Mouse (Mus musculus) embryonic facial prominence, embryonic 13.5 days (tissue): Measurements from ENCODE around the gene Myzap. TPM values are rescaled to one million over a fixed set of nuclear protein-coding genes. Genes with fewer than 3 reads are reported as not detected.
"Not testable (repeated sequence)": the region's sequence is repeated elsewhere in the genome, so short reads cannot be mapped to it uniquely, and the experiment has no call there.

ENCODE experiments used
- ATAC-seq: fragments of 200-750 bp; cut with Nextera tagmentation; 2 replicates; pipeline ENCODE4 v1.8.0; 2017; ENCODE audit warnings: low read depth; ENCODE audit not compliant: insufficient number of reproducible peaks, insufficient read depth, low FRiP score, low TSS enrichment
- H3K27ac ChIP-seq: fragments of 300-500 bp; sonication (generic); 2 replicates; pipeline ENCODE4 v1.5.1; 2015; ENCODE audit warnings: moderate library complexity, mild to moderate bottlenecking, inconsistent platforms
- H3K27me3 ChIP-seq: fragments of 300-500 bp; sonication (generic); 2 replicates; pipeline ENCODE4 v1.6.1; 2015; ENCODE audit warnings: mild to moderate bottlenecking, inconsistent platforms
- H3K36me3 ChIP-seq: fragments of 300-500 bp; sonication (generic); 2 replicates; pipeline ENCODE4 v1.6.1; 2015; ENCODE audit warnings: mild to moderate bottlenecking, inconsistent platforms
- H3K4me1 ChIP-seq: fragments of 300-500 bp; sonication (generic); 2 replicates; pipeline ENCODE4 v1.6.1; 2015; ENCODE audit warnings: inconsistent platforms
- H3K4me2 ChIP-seq: fragments of 300-500 bp; sonication (generic); 2 replicates; pipeline ENCODE4 v1.6.1; 2015; ENCODE audit warnings: moderate library complexity, mild to moderate bottlenecking, inconsistent platforms
- H3K4me3 ChIP-seq: fragments of 300-500 bp; sonication (generic); 2 replicates; pipeline ENCODE4 v1.5.1; 2015; ENCODE audit warnings: mild to moderate bottlenecking, inconsistent platforms
- H3K9ac ChIP-seq: fragments of 300-500 bp; sonication (generic); 2 replicates; pipeline ENCODE4 v1.6.1; 2015; ENCODE audit warnings: mild to moderate bottlenecking, inconsistent platforms
- H3K9me3 ChIP-seq: fragments of 300-500 bp; sonication (generic); 2 replicates; pipeline ENCODE4 v1.6.1; 2016; ENCODE audit warnings: inconsistent platforms
- WGBS: fragments of 180-500 bp; shearing (Covaris S2); methylation state at CpG from one replicate; pipeline ENCODE4 v1.1.7; 2015; ENCODE audit warnings: mixed read lengths; 5-methylcytosine and 5-hydroxymethylcytosine counted together
- polyA plus RNA-seq: library from polyadenylated mRNA; unstranded; fragments of >200 nt; fragmentation: Nextera tagmentation; extraction: Ambion mirVana; gene quantifications from 2 replicates; pipeline ENCODE4 v1.2.1, GENCODE M21; 2015

Myzap gene
- polyA plus RNA-seq, 1 experiment from 2014 or later: 10.0 TPM

GRCm38 (mm10) chr9:71493771-71494170 lies 98.4 kb downstream of the Myzap start:
- Histone ChIP-seq H3K4me1 (peaks cover 17% of the 10 kb centered on the region), H3K4me3 (no peak overlapping the region), H3K9ac (no peak overlapping the region), H3K27me3 (no peaks in the 10 kb centered on the region), H3K9me3 (no peaks in the 10 kb centered on the region), H3K4me2 (no peak overlapping the region), H3K27ac (no peak overlapping the region), H3K36me3 (no peaks in the 10 kb centered on the region)
- WGBS: 68% methylated on average over 5 of the region's 5 CpGs
- no peak for ATAC-seq

GRCm38 (mm10) chr9:71492296-71493025 lies 99.7 kb downstream of the Myzap start:
- 73% methylated on average over 15 of the region's 15 CpGs for WGBS
- no peaks in the 10 kb centered on the region for H3K36me3 ChIP-seq
- H3K9me3 ChIP-seq: no peaks in the 10 kb centered on the region
- no peak overlapping the region for H3K4me2 ChIP-seq
- no peaks in the 10 kb centered on the region for H3K27me3 ChIP-seq
- H3K4me1 ChIP-seq: peaks cover 12% of the 10 kb centered on the region
- ATAC-seq: no peak; the same call in 1 of the 2 replicates
- H3K9ac ChIP-seq: 0 out of 2 replicates have a peak overlapping the region, but pooled peaks have one; percentile 16
- no peak overlapping the region for H3K4me3 ChIP-seq
- H3K27ac ChIP-seq: no peak overlapping the region

- 53% methylated on average over 3 of the region's 3 CpGs for WGBS
- Histone ChIP-seq H3K9ac (no peak overlapping the region), H3K36me3 (no peaks in the 10 kb centered on the region), H3K4me3 (no peak overlapping the region), H3K9me3 (no peaks in the 10 kb centered on the region), H3K27ac (no peak overlapping the region), H3K27me3 (no peaks in the 10 kb centered on the region), H3K4me1 (peaks cover 12% of the 10 kb centered on the region), H3K4me2 (no peak overlapping the region)
- ATAC-seq: no peak
Observed at GRCm38 (mm10) chr9:71490076-71490475, 102.1 kb downstream of the Myzap start.

GRCm38 (mm10) chr9:71486127-71486526 lies 106.0 kb downstream of the Myzap start:
- peak overlapping the region; percentile 95 for H3K27ac ChIP-seq
- peak overlapping the region; percentile 100 for H3K9ac ChIP-seq
- peak overlapping the region; percentile 81 for H3K4me2 ChIP-seq
- peaks cover 14% of the 10 kb centered on the region for H3K4me1 ChIP-seq
- WGBS: 44% methylated on average over 7 of the region's 7 CpGs
- H3K27me3 ChIP-seq: no peaks in the 10 kb centered on the region
- peak overlapping the region; percentile 97 for H3K4me3 ChIP-seq
- H3K9me3 ChIP-seq: no peaks in the 10 kb centered on the region
- no peak for ATAC-seq
- H3K36me3 ChIP-seq: peaks cover 25% of the 10 kb centered on the region

GRCm38 (mm10) chr9:71485475-71486094 lies 106.6 kb downstream of the Myzap start, which contains the start of gene Polr2m:
TSS of gene Polr2m (minus strand) at chr9:71485935.
- Histone ChIP-seq H3K4me1 (peaks cover 14% of the 10 kb centered on the region), H3K27ac (peak within 1 kb of the TSS; percentile 95), H3K9me3 (no peaks in the 10 kb centered on the region), H3K9ac (peak within 1 kb of the TSS; percentile 100), H3K27me3 (no peaks in the 10 kb centered on the region), H3K36me3 (peaks cover 30% of the 10 kb centered on the region), H3K4me3 (peak within 1 kb of the TSS; percentile 97), H3K4me2 (peak within 1 kb of the TSS; percentile 81)
- WGBS: under 1% methylated on average over 70 of the region's 70 CpGs
- ATAC-seq: peak; percentile 94

- no peak for ATAC-seq
- Histone ChIP-seq H3K27ac (peak overlapping the region; percentile 95), H3K36me3 (peaks cover 36% of the 10 kb centered on the region), H3K4me3 (peak overlapping the region; percentile 97), H3K27me3 (no peaks in the 10 kb centered on the region), H3K4me1 (peaks cover 14% of the 10 kb centered on the region), H3K9me3 (no peaks in the 10 kb centered on the region), H3K4me2 (peak overlapping the region; percentile 81), H3K9ac (peak overlapping the region; percentile 100)
- WGBS: under 1% methylated on average over 14 of the region's 14 CpGs
Observed at GRCm38 (mm10) chr9:71484871-71485474, 107.2 kb downstream of the Myzap start.

GRCm38 (mm10) chr9:71483872-71484271 lies 108.3 kb downstream of the Myzap start:
- not testable (repeated sequence) for H3K9ac ChIP-seq, H3K27me3 ChIP-seq, ATAC-seq, H3K9me3 ChIP-seq, H3K27ac ChIP-seq
- H3K4me1 ChIP-seq: peaks cover 14% of the 10 kb centered on the region
- H3K36me3 ChIP-seq: peaks cover 47% of the 10 kb centered on the region
- peak overlapping the region; percentile 97 for H3K4me3 ChIP-seq
- 87% methylated on average over 7 of the region's 7 CpGs for WGBS
- peak overlapping the region; percentile 81 for H3K4me2 ChIP-seq

GRCm38 (mm10) chr9:71480305-71480704 lies 111.9 kb downstream of the Myzap start:
- Histone ChIP-seq H3K4me3 (no peak overlapping the region), H3K4me1 (peaks cover 12% of the 10 kb centered on the region), H3K27ac (no peak overlapping the region), H3K9ac (no peak overlapping the region), H3K36me3 (peaks cover 79% of the 10 kb centered on the region), H3K9me3 (no peaks in the 10 kb centered on the region), H3K27me3 (no peaks in the 10 kb centered on the region), H3K4me2 (no peak overlapping the region)
- WGBS: 91% methylated on average over 2 of the region's 2 CpGs
- ATAC-seq: no peak

- no peak for ATAC-seq
- 94% methylated on average over 9 of the region's 9 CpGs for WGBS
- H3K36me3 ChIP-seq: peaks cover 87% of the 10 kb centered on the region
- H3K4me2 ChIP-seq: no peak overlapping the region
- H3K9me3 ChIP-seq: no peaks in the 10 kb centered on the region
- H3K4me1 ChIP-seq: peaks cover 10% of the 10 kb centered on the region
- no peaks in the 10 kb centered on the region for H3K27me3 ChIP-seq
- no peak overlapping the region for H3K9ac ChIP-seq
- H3K4me3 ChIP-seq: no peak overlapping the region
- H3K27ac ChIP-seq: no peak overlapping the region
Observed at GRCm38 (mm10) chr9:71479413-71479812, 112.7 kb downstream of the Myzap start.

- WGBS: 92% methylated on average over 7 of the region's 7 CpGs
- H3K9me3 ChIP-seq: no peaks in the 10 kb centered on the region
- ATAC-seq: no peak
- H3K9ac ChIP-seq: no peak overlapping the region
- H3K4me2 ChIP-seq: no peak overlapping the region
- H3K27me3 ChIP-seq: no peaks in the 10 kb centered on the region
- H3K4me1 ChIP-seq: peaks cover 6% of the 10 kb centered on the region
- H3K36me3 ChIP-seq: peaks cover 91% of the 10 kb centered on the region
- H3K4me3 ChIP-seq: no peak overlapping the region
- H3K27ac ChIP-seq: no peak overlapping the region
Observed at GRCm38 (mm10) chr9:71478596-71478995, 113.6 kb downstream of the Myzap start.

- Histone ChIP-seq H3K36me3 (peaks cover 75% of the 10 kb centered on the region), H3K4me3 (no peak overlapping the region), H3K4me2 (no peak overlapping the region), H3K4me1 (no peaks in the 10 kb centered on the region), H3K27ac (no peak overlapping the region), H3K27me3 (no peaks in the 10 kb centered on the region), H3K9ac (no peak overlapping the region), H3K9me3 (no peaks in the 10 kb centered on the region)
- 92% methylated on average over 3 of the region's 3 CpGs for WGBS
- ATAC-seq: no peak
Observed at GRCm38 (mm10) chr9:71476601-71477000, 115.6 kb downstream of the Myzap start.
